Mouse (Mus musculus) forebrain, embryonic 11.5 days (tissue): ENCODE data around the gene Patz1. TPM values are rescaled to one million over a fixed set of nuclear protein-coding genes. Genes with fewer than 3 reads are reported as not detected.

Experiments used
- ATAC-seq: fragments of 200-750 bp; cut with Nextera tagmentation; replicated peaks from 2 replicates; pipeline ENCODE4 v1.8.0; 2017; ENCODE audit warnings: moderate TSS enrichment; ENCODE audit not compliant: low FRiP score
- DNase-seq: peaks from one replicate; pipeline ENCODE4 v3.0.0-alpha.2; 2017; ENCODE audit warnings: low spot score
- H3K27ac ChIP-seq: fragments of 300-500 bp; sonication (generic); 2 replicates; pipeline ENCODE4 v1.5.1; 2014; ENCODE audit warnings: low read depth, low read length
- H3K27me3 ChIP-seq: fragments of 300-500 bp; sonication (generic); 2 replicates; pipeline ENCODE4 v1.6.1; 2014; ENCODE audit warnings: mild to moderate bottlenecking, low read length, mixed read lengths; ENCODE audit not compliant: control insufficient read depth, insufficient read depth
- H3K36me3 ChIP-seq: fragments of 300-500 bp; sonication (generic); 2 replicates; pipeline ENCODE4 v1.6.1; 2014; ENCODE audit warnings: mild to moderate bottlenecking, low read length, moderate library complexity, mixed read lengths; ENCODE audit not compliant: control insufficient read depth, insufficient read depth
- H3K4me1 ChIP-seq: fragments of 300-500 bp; sonication (generic); replicated peaks from 2 replicates; pipeline ENCODE4 v1.6.1; 2014; ENCODE audit warnings: low read length, mixed read lengths; ENCODE audit not compliant: control insufficient read depth, insufficient read depth
- H3K4me2 ChIP-seq: fragments of 300-500 bp; sonication (generic); 2 replicates; pipeline ENCODE4 v1.6.1; 2014; ENCODE audit warnings: low read depth, mild to moderate bottlenecking, low read length, moderate library complexity, mixed read lengths; ENCODE audit not compliant: severe bottlenecking
- H3K4me3 ChIP-seq: fragments of 300-500 bp; sonication (generic); 2 replicates; pipeline ENCODE4 v1.5.1; 2014; ENCODE audit warnings: low read depth, low read length
- H3K9ac ChIP-seq: fragments of 300-500 bp; sonication (generic); 2 replicates; pipeline ENCODE4 v1.6.1; 2014; ENCODE audit warnings: low read length
- H3K9me3 ChIP-seq: fragments of 300-500 bp; sonication (generic); 2 replicates; pipeline ENCODE4 v1.6.1; 2016; ENCODE audit warnings: low read length, mixed read lengths; ENCODE audit not compliant: control insufficient read depth
- WGBS: fragments of 180-500 bp; shearing (Covaris S2); extraction: QIAGEN DNeasy Blood & Tissue Kit; methylation state at CpG from one replicate; pipeline ENCODE4 v1.1.7; 2014; 5-methylcytosine and 5-hydroxymethylcytosine counted together
- polyA plus RNA-seq: library from polyadenylated mRNA; unstranded; fragments of >200 nt; fragmentation: Nextera tagmentation; extraction: Ambion mirVana; gene quantifications from 2 replicates; pipeline ENCODE4 v1.2.1, GENCODE M21; 2014

Gene Patz1
- polyA plus RNA-seq = 130 and 131 TPM in 2 replicates

- H3K4me2 ChIP-seq = peak within 1 kb of the TSS; percentile 99
- H3K4me1 ChIP-seq = peaks cover 8% of the 10 kb centered on the region
- under 1% methylated on average over 41 of the region's 41 CpGs for WGBS
- H3K27me3 ChIP-seq = no peaks in the 10 kb centered on the region
- peak; percentile 79 for DNase-seq
- peaks cover 1% of the 10 kb centered on the region; the same call in 1 of the 2 replicates for H3K36me3 ChIP-seq
- H3K9ac ChIP-seq = peak within 1 kb of the TSS; percentile 99
- no peaks in the 10 kb centered on the region for H3K9me3 ChIP-seq
- H3K27ac ChIP-seq = peak within 1 kb of the TSS; percentile 97
- H3K4me3 ChIP-seq = peak within 1 kb of the TSS; percentile 92
- ATAC-seq = peak; percentile 13
Measured at GRCm38 (mm10) chr11:3288521-3289301, at the start of gene Patz1. Patz1 (plus strand) TSS chr11:3288874.

- Histone ChIP-seq H3K9ac (no peak overlapping the region), H3K4me3 (no peak overlapping the region), H3K4me1 (no peaks in the 10 kb centered on the region), H3K27me3 (no peaks in the 10 kb centered on the region), H3K9me3 (peaks cover 2% of the 10 kb centered on the region; the same call in 1 of the 2 replicates), H3K36me3 (peaks cover 35% of the 10 kb centered on the region), H3K27ac (no peak overlapping the region), H3K4me2 (no peak overlapping the region)
- DNase-seq (no peak), ATAC-seq (no peak)
- WGBS = 92% methylated on average over 7 of the region's 7 CpGs
Measured at GRCm38 (mm10) chr11:3242395-3242794, 46.3 kb upstream of the Patz1 start.

- Histone ChIP-seq H3K4me1 (no peaks in the 10 kb centered on the region), H3K9ac (no peak overlapping the region)
Measured at GRCm38 (mm10) chr11:3243771-3244170, 44.9 kb upstream of the Patz1 start.

GRCm38 (mm10) chr11:3247387-3247786 lies 41.3 kb upstream of the Patz1 start:
- DNase-seq (no peak), ATAC-seq (no peak)
- Histone ChIP-seq H3K9ac (no peak overlapping the region), H3K27me3 (no peaks in the 10 kb centered on the region), H3K9me3 (no peaks in the 10 kb centered on the region), H3K4me2 (no peak overlapping the region), H3K4me1 (no peaks in the 10 kb centered on the region), H3K36me3 (peaks cover 26% of the 10 kb centered on the region), H3K4me3 (no peak overlapping the region), H3K27ac (no peak overlapping the region)
- WGBS = 98% methylated on average over 2 of the region's 2 CpGs

More at GRCm38 (mm10) chr11:3243771-3244170, 44.9 kb upstream of the Patz1 start:
- peaks cover 31% of the 10 kb centered on the region for H3K36me3 ChIP-seq
- H3K27ac ChIP-seq = no peak overlapping the region
- no peak overlapping the region for H3K4me2 ChIP-seq
- H3K4me3 ChIP-seq = no peak overlapping the region
- peaks cover 2% of the 10 kb centered on the region; the same call in 1 of the 2 replicates for H3K9me3 ChIP-seq
- DNase-seq (no peak), ATAC-seq (no peak)
- 82% methylated on average over 4 of the region's 4 CpGs for WGBS
- H3K27me3 ChIP-seq = no peaks in the 10 kb centered on the region

- Histone ChIP-seq H3K4me1 (no peaks in the 10 kb centered on the region), H3K4me3 (no peak overlapping the region), H3K9me3 (no peaks in the 10 kb centered on the region), H3K27ac (no peak overlapping the region), H3K4me2 (no peak overlapping the region), H3K36me3 (peaks cover 26% of the 10 kb centered on the region), H3K27me3 (no peaks in the 10 kb centered on the region), H3K9ac (no peak overlapping the region)
- 91% methylated on average over 1 of the region's 1 CpGs for WGBS
- no peak for ATAC-seq
- no peak for DNase-seq
Measured at GRCm38 (mm10) chr11:3259537-3259936, 29.1 kb upstream of the Patz1 start.

- H3K4me1 ChIP-seq = no peaks in the 10 kb centered on the region
- no peaks in the 10 kb centered on the region for H3K9me3 ChIP-seq
- ATAC-seq (peak; percentile 6; the same call in 1 of the 2 replicates), DNase-seq (no peak)
- peak overlapping the region; percentile 92 for H3K27ac ChIP-seq
- peak overlapping the region; percentile 97 for H3K9ac ChIP-seq
- WGBS = under 1% methylated on average over 26 of the region's 26 CpGs
- H3K4me2 ChIP-seq = peak overlapping the region; percentile 70
- H3K4me3 ChIP-seq = peak overlapping the region; percentile 78
- peaks cover 15% of the 10 kb centered on the region for H3K36me3 ChIP-seq
- H3K27me3 ChIP-seq = no peaks in the 10 kb centered on the region
Measured at GRCm38 (mm10) chr11:3265291-3266078, 23.2 kb upstream of the Patz1 start.

GRCm38 (mm10) chr11:3266079-3266685 lies 22.5 kb upstream of the Patz1 start, which contains the start of gene Drg1:
Drg1 (minus strand) TSS chr11:3266415.
- peak within 1 kb of the TSS; percentile 78 for H3K4me3 ChIP-seq
- ATAC-seq = peak; percentile 99
- H3K27ac ChIP-seq = peak within 1 kb of the TSS; percentile 92
- WGBS = under 1% methylated on average over 71 of the region's 72 CpGs
- H3K4me2 ChIP-seq = peak within 1 kb of the TSS; percentile 70
- DNase-seq = peak; percentile 98
- H3K27me3 ChIP-seq = no peaks in the 10 kb centered on the region
- H3K36me3 ChIP-seq = peaks cover 12% of the 10 kb centered on the region; the same call in 1 of the 2 replicates
- peak within 1 kb of the TSS; percentile 97 for H3K9ac ChIP-seq
- H3K9me3 ChIP-seq = no peaks in the 10 kb centered on the region
- no peaks in the 10 kb centered on the region for H3K4me1 ChIP-seq

GRCm38 (mm10) chr11:3267133-3267532 lies 21.5 kb upstream of the Patz1 start:
- Histone ChIP-seq H3K27me3 (no peaks in the 10 kb centered on the region), H3K9me3 (no peaks in the 10 kb centered on the region), H3K9ac (peak overlapping the region; percentile 97; the same call in 1 of the 2 replicates), H3K27ac (no peak overlapping the region), H3K4me3 (peak overlapping the region; percentile 78), H3K4me1 (no peaks in the 10 kb centered on the region), H3K4me2 (peak overlapping the region; percentile 70; the same call in 1 of the 2 replicates), H3K36me3 (peaks cover 4% of the 10 kb centered on the region; the same call in 1 of the 2 replicates)
- ATAC-seq = no peak
- no peak for DNase-seq
- 52% methylated on average over 7 of the region's 7 CpGs for WGBS
